Mouse (Mus musculus): ENCODE measurements around the gene Tbck. TPM values are rescaled to one million over a fixed set of nuclear protein-coding genes. Genes with fewer than 3 reads are reported as not detected.

Gene Tbck
- polyA plus RNA-seq (2021; fragmentation: Nextera tagmentation): 25.0 and 47.7 TPM in 2 replicates
- long read RNA-seq, experiment 1, partial matches to known transcripts: 13 of 92 reads
- long read RNA-seq, experiment 1, other reads (novel, unspliced or antisense): 79 of 92 reads
- long read RNA-seq, experiment 2, full-length matches to known transcripts: 6 of 16 reads
- long read RNA-seq, experiment 2, partial matches to known transcripts: 6 of 16 reads
- long read RNA-seq, experiment 2, other reads (novel, unspliced or antisense): 4 of 16 reads

DNA sequence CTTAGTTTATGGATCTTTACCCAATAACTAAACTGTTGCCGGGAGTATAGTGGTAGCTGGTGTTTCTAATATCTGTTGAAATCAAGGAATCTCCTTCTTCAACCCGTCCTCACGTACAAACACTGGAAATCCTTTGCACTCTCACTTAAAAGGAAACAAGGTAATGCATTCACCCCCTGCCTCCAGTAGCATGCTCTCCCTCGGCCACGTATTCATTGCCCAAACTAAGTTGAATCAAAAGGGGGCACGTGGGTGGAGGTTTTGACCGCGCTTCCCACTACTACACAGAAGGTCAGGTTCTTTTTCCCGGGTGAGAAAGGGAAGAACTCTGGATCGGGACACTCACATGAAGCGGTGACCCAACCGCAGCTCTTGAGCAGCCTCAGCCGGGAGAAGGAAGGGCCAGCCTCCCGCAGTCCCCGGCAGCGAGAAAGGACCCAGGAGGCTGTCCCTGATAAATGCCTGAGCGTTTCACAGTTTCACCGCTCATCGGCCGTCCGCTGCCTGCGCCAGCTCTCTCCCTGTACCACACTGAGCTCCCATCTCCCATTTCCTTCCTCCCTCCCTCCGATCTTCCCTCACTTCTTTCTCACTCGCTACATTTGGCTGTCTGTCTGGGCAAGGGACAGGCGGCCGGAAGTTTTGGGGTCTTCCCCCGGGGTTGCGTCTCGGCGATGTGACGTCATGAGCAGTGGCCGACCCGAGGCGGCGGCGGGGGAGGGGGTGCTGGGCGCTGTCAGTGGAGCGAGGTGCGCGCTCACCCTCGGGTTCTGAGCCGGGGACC, at the start of gene Tbck:
TSS of gene Tbck (plus strand) at position 698 of the 784 bp plus-strand sequence.

DNA sequence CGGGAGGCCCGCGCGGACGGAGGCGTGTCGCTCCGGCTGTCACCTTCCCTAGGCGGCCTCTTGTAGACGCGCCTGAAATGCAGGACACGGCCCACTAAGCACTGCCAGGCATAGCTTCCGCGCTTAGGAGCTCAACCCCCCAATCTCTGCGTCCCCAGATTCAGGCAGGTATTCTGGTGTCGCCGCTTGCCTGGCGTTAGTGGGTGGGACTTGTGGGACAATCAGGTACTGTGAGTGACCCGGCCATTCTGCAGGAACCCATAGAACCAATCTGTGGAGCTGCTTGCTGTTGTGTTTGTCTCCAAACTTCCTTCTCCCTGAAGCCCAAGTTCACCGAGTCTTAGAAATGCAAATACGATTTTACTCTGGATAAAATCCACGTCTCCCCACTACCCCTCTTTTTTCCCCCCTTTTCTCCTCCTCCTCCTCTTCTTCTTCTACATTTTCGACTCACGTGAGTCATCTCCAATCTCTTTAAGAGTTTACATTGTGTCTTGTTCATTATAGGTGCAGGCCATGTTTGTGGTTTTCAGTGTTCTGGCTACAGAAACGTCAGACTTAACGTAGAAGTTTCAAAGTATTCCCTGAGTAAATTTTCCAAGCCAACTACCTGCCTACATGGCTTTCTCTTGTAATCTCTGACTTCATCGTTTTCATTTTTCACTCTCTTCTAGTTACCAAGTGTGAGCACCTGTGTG, 436 bp downstream of the Tbck start, which contains the start of gene Aimp1:
TSS of gene Aimp1 (minus strand) at position 140 of the 698 bp plus-strand sequence.

Other genes with a start within 250 kb of the Tbck start
- not detected in 2 replicates for gene Gimd1, start 54.3 kb upstream of the Tbck start, polyA plus RNA-seq (2021; fragmentation: Nextera tagmentation)
- gene Aimp1, start 226 bp downstream of the Tbck start, polyA plus RNA-seq (2021; fragmentation: Nextera tagmentation): 102 and 111 TPM in 2 replicates